Mouse (Mus musculus): ENCODE results near the gene Sall4. TPM values are rescaled to one million over a fixed set of nuclear protein-coding genes. Genes with fewer than 3 reads are reported as not detected.

Gene Sall4
- not detected for total RNA-seq (2023)

DNA sequence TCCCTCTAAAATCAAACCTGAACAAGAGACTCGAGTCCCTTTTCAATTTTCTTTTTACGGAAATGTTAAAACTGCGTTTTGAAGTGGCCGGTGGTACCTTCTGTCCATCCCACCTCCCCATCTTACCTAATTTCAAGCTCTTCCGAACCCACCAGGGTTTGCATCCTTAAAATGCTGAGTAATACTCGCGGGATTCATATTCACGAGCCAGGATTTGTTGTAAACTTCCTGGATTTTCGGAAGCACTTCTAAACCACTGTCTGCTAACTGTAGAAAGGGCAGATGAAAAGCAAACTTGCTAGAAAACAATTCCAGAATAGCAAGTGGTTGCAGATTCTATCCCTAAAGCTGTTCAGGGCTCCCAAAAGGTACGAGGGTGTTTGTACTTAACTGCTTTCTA lies at the start of gene Sall4:
TSS of gene Sall4 (minus strand) at position 362 of the 400 bp plus-strand sequence.

DNA sequence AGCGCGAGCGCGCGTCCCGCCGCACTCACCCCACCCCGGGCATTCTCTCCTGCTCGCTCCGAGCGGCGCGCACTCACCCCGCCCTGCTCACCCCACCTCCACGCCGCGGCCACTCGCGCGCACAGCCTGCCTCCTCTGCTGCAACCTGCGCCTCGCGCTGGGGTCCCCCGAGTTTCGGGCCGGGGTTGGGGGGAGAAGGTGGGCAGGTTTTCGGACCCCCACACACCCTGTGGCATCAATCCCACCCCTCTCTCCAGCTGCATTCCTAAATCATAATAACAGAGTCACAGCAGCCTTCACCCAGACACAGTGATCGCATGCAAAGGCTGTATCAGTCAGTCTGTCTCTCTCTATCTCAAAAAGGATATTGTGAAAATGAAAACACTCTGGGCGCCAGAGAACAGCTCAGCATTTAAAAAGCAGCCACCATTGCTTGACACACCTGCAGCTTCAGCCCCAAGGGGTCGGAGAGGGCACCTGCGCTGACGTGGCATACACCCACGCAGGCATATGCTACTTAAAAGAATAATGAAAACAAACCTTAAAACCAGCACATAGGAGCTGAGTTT lies 25.6 kb downstream of the Sall4 start, which contains the start of gene Atp9a:
TSS of gene Atp9a (minus strand) at position 351 of the 569 bp plus-strand sequence.

Other genes with a start within 250 kb of the Sall4 start
- 84.7 TPM for gene Nfatc2, start 166.3 kb downstream of the Sall4 start, total RNA-seq (2023)
- 14.6 TPM for gene Atp9a, start 25.5 kb downstream of the Sall4 start, total RNA-seq (2023)
- 28.8 TPM for gene Zfp64, start 187.6 kb upstream of the Sall4 start, total RNA-seq (2023)

All from CD4-positive naive resting alpha-beta T cell, adult 76 days (primary cell).